Mouse (Mus musculus) heart, postnatal 0 days (tissue): ENCODE data around the gene Taf13. TPM values are rescaled to one million over a fixed set of nuclear protein-coding genes. Genes with fewer than 3 reads are reported as not detected.
A peak's percentile ranks its signal among the peaks of the same experiment; 100 is the strongest.

ENCODE experiments used
- ATAC-seq: fragments of 200-750 bp; cut with Nextera tagmentation; 2 replicates; pipeline ENCODE4 v1.8.0; 2017; ENCODE audit warnings: low read depth, moderate number of reproducible peaks, moderate library complexity; ENCODE audit not compliant: insufficient read depth
- DNase-seq: peaks from one replicate; pipeline ENCODE4 v3.0.0-alpha.2; 2016; ENCODE audit warnings: low spot score
- H3K27ac ChIP-seq: fragments of 300-500 bp; sonication (generic); 2 replicates; pipeline ENCODE4 v1.5.1; 2014; ENCODE audit warnings: low read depth, mild to moderate bottlenecking
- H3K27me3 ChIP-seq: fragments of 300-500 bp; sonication (generic); 2 replicates; pipeline ENCODE4 v1.6.1; 2014; ENCODE audit warnings: low read length, mixed read lengths; ENCODE audit not compliant: control insufficient read depth, insufficient read depth
- H3K36me3 ChIP-seq: fragments of 300-500 bp; sonication (generic); replicated peaks from 2 replicates; pipeline ENCODE4 v1.6.1; 2014; ENCODE audit warnings: low read length, mixed read lengths; ENCODE audit not compliant: control insufficient read depth, insufficient read depth
- H3K4me1 ChIP-seq: fragments of 300-500 bp; sonication (generic); 2 replicates; pipeline ENCODE4 v1.6.1; 2014; ENCODE audit warnings: antibody characterized with exemption; ENCODE audit not compliant: control insufficient read depth, insufficient read depth
- H3K4me2 ChIP-seq: fragments of 300-500 bp; sonication (generic); 2 replicates; pipeline ENCODE4 v1.6.1; 2014; ENCODE audit warnings: low read depth, mild to moderate bottlenecking, low read length, moderate library complexity
- H3K4me3 ChIP-seq: fragments of 300-500 bp; sonication (generic); 2 replicates; pipeline ENCODE4 v1.5.1; 2014; ENCODE audit warnings: low read depth, low read length
- H3K9ac ChIP-seq: fragments of 300-500 bp; sonication (generic); replicated peaks from 2 replicates; pipeline ENCODE4 v1.6.1; 2014; ENCODE audit warnings: low read depth, low read length, mixed read lengths
- H3K9me3 ChIP-seq: fragments of 300-500 bp; sonication (generic); replicated peaks from 2 replicates; pipeline ENCODE4 v1.6.1; 2016; ENCODE audit warnings: low read length; ENCODE audit not compliant: control insufficient read depth
- CTCF ChIP-seq: IDR thresholded peaks from 2 replicates; pipeline ENCODE4 v1.5.1; 2016; ENCODE audit warnings: antibody characterized with exemption, control low read depth, low read depth
- EP300 ChIP-seq: IDR thresholded peaks from 2 replicates; pipeline ENCODE4 v1.6.1; 2016; ENCODE audit warnings: antibody characterized with exemption, low read depth
- WGBS: fragments of 180-500 bp; shearing (Covaris S2); extraction: QIAGEN DNeasy Blood & Tissue Kit; methylation state at CpG from one replicate; pipeline ENCODE4 v1.1.7; 2014; 5-methylcytosine and 5-hydroxymethylcytosine counted together
- polyA plus RNA-seq: library from polyadenylated mRNA; unstranded; fragments of >200 nt; fragmentation: Nextera tagmentation; extraction: Ambion mirVana; gene quantifications from 2 replicates; pipeline ENCODE4 v1.2.1, GENCODE M21; 2015
- total RNA-seq: library from RNA; depleted of rRNA; stranded (reverse); fragments of >200 nt; gene quantifications from 2 replicates; pipeline ENCODE4 v1.2.3, GENCODE M21; 2014; ENCODE audit warnings: low replicate concordance

Gene Taf13
- total and polyA plus RNA-seq, 2 experiments from 2014 or later, result 9.9 to 29.6 TPM

DNA sequence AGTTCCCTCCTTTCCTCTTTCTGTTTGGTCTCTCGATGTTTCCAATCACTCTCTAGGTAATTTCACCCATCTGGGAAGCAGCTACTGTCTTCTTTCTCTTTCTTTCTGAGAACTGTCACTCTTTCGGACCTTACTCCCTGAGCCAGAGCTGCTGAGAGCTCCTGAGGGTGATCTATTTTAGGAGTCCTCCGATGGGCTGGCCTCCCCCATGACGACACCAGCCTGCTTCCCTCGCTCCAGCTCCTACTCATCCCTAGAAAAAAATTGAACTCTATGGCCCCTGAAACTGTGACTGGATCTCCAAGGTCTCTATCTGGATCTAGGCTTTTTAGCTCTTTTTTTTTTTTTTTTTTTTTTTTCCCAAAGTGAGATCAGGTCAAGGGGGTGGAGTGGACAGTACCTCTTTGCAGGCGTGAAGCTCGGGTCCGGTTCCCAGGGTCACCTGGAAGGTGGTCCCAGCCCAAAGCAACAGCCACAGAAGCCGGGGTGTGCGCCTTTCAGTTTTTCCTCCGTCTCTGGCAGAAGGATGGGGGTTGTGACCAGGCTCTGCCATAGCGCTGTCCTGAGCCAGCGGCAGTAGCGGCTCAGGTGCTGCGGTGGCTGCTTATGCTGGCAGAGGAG is 35.5 kb upstream of the Taf13 start:
- WGBS, result 8% methylated on average over 13 of the region's 15 CpGs
- Histone ChIP-seq H3K9ac (no peak overlapping the region), H3K4me3 (peak overlapping the region; percentile 38), H3K36me3 (no peaks in the 10 kb centered on the region), H3K27me3 (peaks cover 11% of the 10 kb centered on the region; the same call in 1 of the 2 replicates), H3K9me3 (no peaks in the 10 kb centered on the region), H3K27ac (no peak overlapping the region), H3K4me2 (peak overlapping the region; percentile 53), H3K4me1 (peaks cover 15% of the 10 kb centered on the region)
- no peak for DNase-seq
- ATAC-seq, result no peak
- TF ChIP-seq CTCF (no peak), EP300 (no peak)

GRCm38 (mm10) chr3:108536517-108537260 is 34.8 kb upstream of the Taf13 start, which contains the start of gene 5330417C22Rik:
5330417C22Rik (minus strand) TSS chr3:108536536.
- TF ChIP-seq CTCF, result no peak
- TF ChIP-seq EP300, result no peak
- Histone ChIP-seq H3K9ac (no peak within 1 kb of the TSS), H3K4me1 (peaks cover 15% of the 10 kb centered on the region), H3K4me3 (peak within 1 kb of the TSS; percentile 38), H3K27ac (no peak within 1 kb of the TSS), H3K4me2 (peak within 1 kb of the TSS; percentile 53), H3K36me3 (no peaks in the 10 kb centered on the region), H3K27me3 (peaks cover 11% of the 10 kb centered on the region; the same call in 1 of the 2 replicates), H3K9me3 (no peaks in the 10 kb centered on the region)
- ATAC-seq (peak; percentile 37; the same call in 1 of the 2 replicates), DNase-seq (no peak)
- WGBS, result 1% methylated on average over 35 of the region's 35 CpGs

DNA sequence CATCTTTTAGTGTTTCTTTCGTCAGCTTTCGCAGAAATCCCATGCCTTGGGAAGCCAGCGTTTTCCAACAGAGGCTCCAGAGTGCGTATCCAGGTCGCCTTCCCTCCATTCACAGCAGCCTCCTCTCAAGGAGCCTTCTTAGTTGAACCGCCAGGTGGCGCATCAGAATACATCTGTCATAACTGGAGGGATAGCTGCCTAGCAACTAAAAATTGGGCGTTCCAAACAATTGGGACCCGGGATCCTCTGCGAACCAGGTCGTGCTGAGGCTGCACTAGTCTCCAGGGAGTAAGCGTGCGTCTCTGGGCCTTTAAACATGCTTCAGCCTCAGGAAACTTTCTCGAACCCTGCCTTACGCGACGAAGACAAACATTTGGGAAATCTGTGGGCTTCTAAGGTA is 34.2 kb upstream of the Taf13 start:
- peak; percentile 72; the same call in 1 of the 2 replicates for ATAC-seq
- Histone ChIP-seq H3K27ac (no peak overlapping the region), H3K27me3 (peaks cover 11% of the 10 kb centered on the region; the same call in 1 of the 2 replicates), H3K4me2 (peak overlapping the region; percentile 36; the same call in 1 of the 2 replicates), H3K4me1 (peaks cover 15% of the 10 kb centered on the region), H3K9me3 (no peaks in the 10 kb centered on the region), H3K4me3 (no peak overlapping the region), H3K36me3 (no peaks in the 10 kb centered on the region), H3K9ac (no peak overlapping the region)
- WGBS, result 5% methylated on average over 17 of the region's 17 CpGs
- TF ChIP-seq EP300 (no peak), CTCF (peak; percentile 82)
- peak; percentile 84 for DNase-seq

DNA sequence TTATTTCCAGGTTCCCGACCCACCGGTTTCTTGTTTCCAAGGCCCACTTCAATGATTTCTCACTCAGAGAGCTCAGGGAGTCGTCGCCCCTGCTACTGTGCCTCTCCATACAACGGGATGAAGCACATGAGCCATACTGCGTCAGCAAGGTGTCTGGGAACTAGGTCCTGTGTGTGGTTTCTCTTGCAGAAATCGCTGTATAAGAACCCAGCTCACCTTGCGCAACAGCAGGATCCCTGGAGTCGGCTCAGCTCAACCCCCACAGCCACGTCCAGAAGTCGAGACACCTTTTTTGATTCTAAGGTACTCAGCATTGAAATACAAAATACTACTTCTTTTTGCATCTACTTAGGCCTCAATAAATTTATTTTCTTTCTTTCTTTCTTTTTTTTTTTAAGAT is 29.2 kb upstream of the Taf13 start:
- Histone ChIP-seq H3K4me1 (no peaks in the 10 kb centered on the region), H3K27ac (no peak overlapping the region), H3K9me3 (no peaks in the 10 kb centered on the region), H3K4me3 (no peak overlapping the region), H3K4me2 (no peak overlapping the region), H3K9ac (no peak overlapping the region), H3K27me3 (no peaks in the 10 kb centered on the region), H3K36me3 (no peaks in the 10 kb centered on the region)
- WGBS, result 72% methylated on average over 11 of the region's 11 CpGs
- ATAC-seq, result no peak
- no peak for DNase-seq
- TF ChIP-seq CTCF (no peak), EP300 (no peak)

- H3K36me3 ChIP-seq, result peaks cover 22% of the 10 kb centered on the region
- H3K9ac ChIP-seq, result peak overlapping the region; percentile 86
- WGBS, result 2% methylated on average over 40 of the region's 42 CpGs
- peak overlapping the region; percentile 84 for H3K4me2 ChIP-seq
- no peak for TF ChIP-seq EP300
- no peak for TF ChIP-seq CTCF
- peaks cover 4% of the 10 kb centered on the region; the same call in 1 of the 2 replicates for H3K4me1 ChIP-seq
- no peaks in the 10 kb centered on the region for H3K27me3 ChIP-seq
- DNase-seq, result no peak
- ATAC-seq, result peak; percentile 61
- peak overlapping the region; percentile 79 for H3K27ac ChIP-seq
- H3K9me3 ChIP-seq, result no peaks in the 10 kb centered on the region
- H3K4me3 ChIP-seq, result peak overlapping the region; percentile 70
These were observed 17.4 kb upstream of the Taf13 start for GRCm38 (mm10) chr3:108554111-108554561.
